Mouse (Mus musculus) skeletal muscle tissue, adult 2 months (tissue): ENCODE measurements at regions not wholly inside any gene's neighbourhood (a gene's known extent, or its start where the extent isn't known, plus 50 kb on each side); places are given as distances from the start of the nearest gene placed in this dataset.

Experiments
- DNase-seq: peaks from one replicate; pipeline ENCODE4 v3.0.0-alpha.2; 2012; ENCODE audit warnings: low read depth, low spot score

- DNase-seq: no peak
These were observed 139.3 kb upstream of the Prox1 start for GRCm38 (mm10) chr1:190309831-190310230.

- no peak for DNase-seq
These were observed 137.2 kb upstream of the Prox1 start for GRCm38 (mm10) chr1:190307751-190308150.

GRCm38 (mm10) chr1:190297666-190298327 is 127.3 kb upstream of the Prox1 start:
- no peak for DNase-seq

GRCm38 (mm10) chr1:190290061-190290460 is 119.5 kb upstream of the Prox1 start:
- DNase-seq: no peak

- DNase-seq: no peak
These were observed 116.1 kb upstream of the Prox1 start for GRCm38 (mm10) chr1:190286481-190287145.

GRCm38 (mm10) chr1:190285636-190286035 is 115.1 kb upstream of the Prox1 start:
- no peak for DNase-seq

GRCm38 (mm10) chr1:190285049-190285448 is 114.5 kb upstream of the Prox1 start:
- no peak for DNase-seq

- no peak for DNase-seq
These were observed 113.6 kb upstream of the Prox1 start for GRCm38 (mm10) chr1:190284138-190284537.

- DNase-seq: no peak
These were observed 109.8 kb upstream of the Prox1 start for GRCm38 (mm10) chr1:190280081-190280858.

GRCm38 (mm10) chr1:190274911-190275310 is 104.4 kb upstream of the Prox1 start:
- DNase-seq: no peak

GRCm38 (mm10) chr1:190270784-190271385 is 100.4 kb upstream of the Prox1 start:
- DNase-seq: no peak

- DNase-seq: no peak
These were observed 98.7 kb upstream of the Prox1 start for GRCm38 (mm10) chr1:190269181-190269580.

GRCm38 (mm10) chr1:190265085-190265780 is 94.7 kb upstream of the Prox1 start:
- DNase-seq: no peak

- no peak for DNase-seq
These were observed 94.0 kb upstream of the Prox1 start for GRCm38 (mm10) chr1:190264501-190264900.

GRCm38 (mm10) chr1:190263620-190264019 is 93.1 kb upstream of the Prox1 start:
- no peak for DNase-seq

GRCm38 (mm10) chr1:190259576-190259975 is 89.1 kb upstream of the Prox1 start:
- DNase-seq: no peak

GRCm38 (mm10) chr1:190250574-190251246 is 80.2 kb upstream of the Prox1 start:
- DNase-seq: no peak

GRCm38 (mm10) chr1:190242526-190242925 is 72.0 kb upstream of the Prox1 start:
- DNase-seq: peak; percentile 17

GRCm38 (mm10) chr1:190239796-190240195 is 69.3 kb upstream of the Prox1 start:
- no peak for DNase-seq

GRCm38 (mm10) chr1:190230866-190231265 is 60.4 kb upstream of the Prox1 start:
- DNase-seq: no peak

- DNase-seq: no peak
These were observed 49.9 kb upstream of the Prox1 start for GRCm38 (mm10) chr1:190220417-190220816.
